Mouse (Mus musculus): Measurements from ENCODE around the gene Gm3327. TPM values are rescaled to one million over a fixed set of nuclear protein-coding genes. Genes with fewer than 3 reads are reported as not detected.
A peak's percentile ranks its signal among the peaks of the same experiment; 100 is the strongest.
"Not testable (repeated sequence)": the region's sequence is repeated elsewhere in the genome, so short reads cannot be mapped to it uniquely, and the experiment has no call there.

The Gm3327 gene
- polyA plus RNA-seq (2014; fragmentation: Nextera tagmentation; extraction: Ambion mirVana): not detected in 2 replicates

- 81% methylated on average over 3 of the region's 4 CpGs for WGBS
- H3K9ac ChIP-seq (ENCODE audit: low read depth, low read length); H3K36me3 ChIP-seq (ENCODE audit: control insufficient read depth, insufficient read depth, low read length); H3K4me1 ChIP-seq (replicated peaks; ENCODE audit: control insufficient read depth, insufficient read depth, low read length); H3K27me3 ChIP-seq (replicated peaks; ENCODE audit: control insufficient read depth, insufficient read depth, low read length); H3K4me3 ChIP-seq (ENCODE audit: low read depth, low read length); ATAC-seq (replicated peaks; ENCODE audit: low FRiP score); DNase-seq (ENCODE audit: low spot score); H3K27ac ChIP-seq (ENCODE audit: low read depth, low read length); H3K4me2 ChIP-seq; H3K9me3 ChIP-seq (ENCODE audit: control insufficient read depth, low read length): not testable (repeated sequence)
Observed at GRCm38 (mm10) chr14:44123551-44123950, at the start of gene Gm3327. Gene Gm3327, plus strand, starts transcription at chr14:44123851.

- not testable (repeated sequence) for H3K4me3 ChIP-seq (ENCODE audit: low read depth, low read length); H3K4me2 ChIP-seq; DNase-seq (ENCODE audit: low spot score); H3K9me3 ChIP-seq (ENCODE audit: control insufficient read depth, low read length); H3K36me3 ChIP-seq (ENCODE audit: control insufficient read depth, insufficient read depth, low read length); ATAC-seq (replicated peaks; ENCODE audit: low FRiP score); H3K27me3 ChIP-seq (replicated peaks; ENCODE audit: control insufficient read depth, insufficient read depth, low read length); H3K27ac ChIP-seq (ENCODE audit: low read depth, low read length); H3K4me1 ChIP-seq (replicated peaks; ENCODE audit: control insufficient read depth, insufficient read depth, low read length); H3K9ac ChIP-seq (ENCODE audit: low read depth, low read length)
- 53% methylated on average over 5 of the region's 5 CpGs for WGBS
Observed at GRCm38 (mm10) chr14:44077785-44078341, 45.8 kb upstream of the Gm3327 start.

- H3K4me1 ChIP-seq (replicated peaks; ENCODE audit: control insufficient read depth, insufficient read depth, low read length); H3K27ac ChIP-seq (ENCODE audit: low read depth, low read length); H3K4me2 ChIP-seq; H3K27me3 ChIP-seq (replicated peaks; ENCODE audit: control insufficient read depth, insufficient read depth, low read length); ATAC-seq (replicated peaks; ENCODE audit: low FRiP score); H3K9ac ChIP-seq (ENCODE audit: low read depth, low read length); H3K36me3 ChIP-seq (ENCODE audit: control insufficient read depth, insufficient read depth, low read length); DNase-seq (ENCODE audit: low spot score); H3K9me3 ChIP-seq (ENCODE audit: control insufficient read depth, low read length); H3K4me3 ChIP-seq (ENCODE audit: low read depth, low read length): not testable (repeated sequence)
- WGBS: 92% methylated on average over 1 of the region's 1 CpGs
Observed at GRCm38 (mm10) chr14:44086588-44086987, 37.1 kb upstream of the Gm3327 start.

- H3K9ac ChIP-seq (ENCODE audit: low read depth, low read length); ATAC-seq (replicated peaks; ENCODE audit: low FRiP score); H3K36me3 ChIP-seq (ENCODE audit: control insufficient read depth, insufficient read depth, low read length); H3K9me3 ChIP-seq (ENCODE audit: control insufficient read depth, low read length); H3K27ac ChIP-seq (ENCODE audit: low read depth, low read length); H3K27me3 ChIP-seq (replicated peaks; ENCODE audit: control insufficient read depth, insufficient read depth, low read length); H3K4me1 ChIP-seq (replicated peaks; ENCODE audit: control insufficient read depth, insufficient read depth, low read length); H3K4me2 ChIP-seq; DNase-seq (ENCODE audit: low spot score); H3K4me3 ChIP-seq (ENCODE audit: low read depth, low read length): not testable (repeated sequence)
- 44% methylated on average over 2 of the region's 2 CpGs for WGBS
Observed at GRCm38 (mm10) chr14:44087535-44087934, 36.1 kb upstream of the Gm3327 start.

DNA sequence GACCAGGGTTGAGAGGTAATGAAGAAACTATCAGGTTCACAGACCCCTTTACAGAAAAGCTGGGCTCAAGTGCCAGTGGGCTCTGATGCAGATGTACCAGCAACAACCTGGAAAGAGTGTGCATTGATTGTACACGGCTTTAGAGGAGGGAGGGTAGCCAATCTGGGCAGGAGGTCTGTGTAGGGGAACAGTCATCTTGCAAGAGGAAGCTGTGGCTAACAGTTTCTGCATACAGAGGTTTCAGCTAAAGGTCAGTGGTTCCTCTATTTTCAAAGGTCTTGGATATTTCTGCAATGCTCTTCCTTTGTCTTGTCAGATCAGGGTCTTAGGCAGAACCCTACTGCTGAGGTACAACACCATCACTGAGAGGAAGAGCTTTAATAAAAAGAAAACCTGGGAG, 32.1 kb upstream of the Gm3327 start:
- H3K36me3 ChIP-seq (ENCODE audit: control insufficient read depth, insufficient read depth, low read length); ATAC-seq (replicated peaks; ENCODE audit: low FRiP score); H3K27me3 ChIP-seq (replicated peaks; ENCODE audit: control insufficient read depth, insufficient read depth, low read length); H3K27ac ChIP-seq (ENCODE audit: low read depth, low read length); H3K4me3 ChIP-seq (ENCODE audit: low read depth, low read length); H3K9me3 ChIP-seq (ENCODE audit: control insufficient read depth, low read length); H3K9ac ChIP-seq (ENCODE audit: low read depth, low read length); H3K4me1 ChIP-seq (replicated peaks; ENCODE audit: control insufficient read depth, insufficient read depth, low read length); DNase-seq (ENCODE audit: low spot score); H3K4me2 ChIP-seq: not testable (repeated sequence)
- 38% methylated on average over 1 of the region's 1 CpGs for WGBS

- not testable (repeated sequence) for ATAC-seq (replicated peaks; ENCODE audit: low FRiP score); H3K36me3 ChIP-seq (ENCODE audit: control insufficient read depth, insufficient read depth, low read length); H3K4me1 ChIP-seq (replicated peaks; ENCODE audit: control insufficient read depth, insufficient read depth, low read length); H3K9ac ChIP-seq (ENCODE audit: low read depth, low read length); DNase-seq (ENCODE audit: low spot score); H3K27me3 ChIP-seq (replicated peaks; ENCODE audit: control insufficient read depth, insufficient read depth, low read length); H3K9me3 ChIP-seq (ENCODE audit: control insufficient read depth, low read length); H3K27ac ChIP-seq (ENCODE audit: low read depth, low read length); H3K4me2 ChIP-seq; H3K4me3 ChIP-seq (ENCODE audit: low read depth, low read length)
- WGBS: 46% methylated on average over 5 of the region's 5 CpGs
Observed at GRCm38 (mm10) chr14:44094445-44094844, 29.2 kb upstream of the Gm3327 start.

DNA sequence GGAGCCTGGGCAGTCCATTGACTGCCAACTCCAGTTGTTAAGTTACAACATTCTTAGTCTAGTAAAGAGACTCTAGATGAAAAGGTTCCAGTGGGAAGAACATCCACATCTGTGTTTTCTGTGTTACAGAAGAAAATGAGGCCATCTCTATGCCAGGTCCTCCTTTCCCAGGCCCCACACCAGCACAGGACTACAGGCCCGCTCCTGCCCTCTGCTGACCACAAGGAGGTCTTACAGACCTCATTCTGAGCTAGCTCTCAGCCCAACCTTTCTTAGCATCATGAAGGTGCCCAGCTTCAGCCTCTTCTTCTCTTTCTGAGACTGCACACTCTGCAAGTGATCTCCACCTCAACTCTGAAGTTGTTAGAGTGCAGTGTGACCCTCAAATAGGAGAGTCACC, 23.6 kb upstream of the Gm3327 start:
- H3K9ac ChIP-seq (ENCODE audit: low read depth, low read length); H3K27ac ChIP-seq (ENCODE audit: low read depth, low read length); DNase-seq (ENCODE audit: low spot score); H3K4me3 ChIP-seq (ENCODE audit: low read depth, low read length); H3K4me2 ChIP-seq; H3K9me3 ChIP-seq (ENCODE audit: control insufficient read depth, low read length); H3K4me1 ChIP-seq (replicated peaks; ENCODE audit: control insufficient read depth, insufficient read depth, low read length); H3K27me3 ChIP-seq (replicated peaks; ENCODE audit: control insufficient read depth, insufficient read depth, low read length); H3K36me3 ChIP-seq (ENCODE audit: control insufficient read depth, insufficient read depth, low read length): not testable (repeated sequence)
- peak; percentile 73 for ATAC-seq (replicated peaks; ENCODE audit: low FRiP score)
- WGBS: no CpG with 5 or more reads among the region's 1 CpGs

GRCm38 (mm10) chr14:44102354-44102753, 21.3 kb upstream of the Gm3327 start, which contains the start of gene Ear2:
Gene Ear2, plus strand, starts transcription at chr14:44102654.
- not testable (repeated sequence) for H3K27me3 ChIP-seq (replicated peaks; ENCODE audit: control insufficient read depth, insufficient read depth, low read length); ATAC-seq (replicated peaks; ENCODE audit: low FRiP score)

DNA sequence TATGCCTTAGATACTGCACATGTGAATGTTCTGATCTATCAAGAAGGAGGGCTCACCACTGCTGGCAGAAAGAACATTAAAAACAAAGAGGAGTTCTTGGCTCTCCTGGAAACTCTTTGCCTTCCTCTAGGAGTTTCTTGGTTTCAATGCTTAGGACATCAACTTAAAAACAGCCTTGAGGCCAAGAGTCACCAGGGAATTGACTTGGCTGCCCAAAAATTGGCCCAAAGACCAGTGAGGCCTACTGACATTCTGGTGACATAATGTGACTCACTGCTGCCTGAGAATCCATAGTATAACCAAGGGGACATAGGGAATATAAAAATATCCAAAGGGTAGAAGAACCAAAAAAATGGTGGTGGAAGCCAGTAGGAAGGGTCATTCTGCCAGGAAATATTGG, 12.7 kb upstream of the Gm3327 start:
- DNase-seq (ENCODE audit: low spot score) (no peak), ATAC-seq (replicated peaks; ENCODE audit: low FRiP score) (no peak)
- no peak overlapping the region for H3K27ac ChIP-seq (ENCODE audit: low read depth, low read length)
- H3K4me1 ChIP-seq (replicated peaks; ENCODE audit: control insufficient read depth, insufficient read depth, low read length): no peaks in the 10 kb centered on the region
- no peaks in the 10 kb centered on the region for H3K27me3 ChIP-seq (replicated peaks; ENCODE audit: control insufficient read depth, insufficient read depth, low read length)
- H3K4me2 ChIP-seq: no peak overlapping the region
- H3K4me3 ChIP-seq (ENCODE audit: low read depth, low read length): no peak overlapping the region
- H3K9ac ChIP-seq (ENCODE audit: low read depth, low read length): no peak overlapping the region
- H3K36me3 ChIP-seq (ENCODE audit: control insufficient read depth, insufficient read depth, low read length): no peaks in the 10 kb centered on the region
- H3K9me3 ChIP-seq (ENCODE audit: control insufficient read depth, low read length): no peaks in the 10 kb centered on the region

More at GRCm38 (mm10) chr14:44102354-44102753, 21.3 kb upstream of the Gm3327 start, which contains the start of gene Ear2:
- not testable (repeated sequence) for H3K36me3 ChIP-seq (ENCODE audit: control insufficient read depth, insufficient read depth, low read length); H3K4me3 ChIP-seq (ENCODE audit: low read depth, low read length); H3K9me3 ChIP-seq (ENCODE audit: control insufficient read depth, low read length); H3K9ac ChIP-seq (ENCODE audit: low read depth, low read length); DNase-seq (ENCODE audit: low spot score); H3K4me1 ChIP-seq (replicated peaks; ENCODE audit: control insufficient read depth, insufficient read depth, low read length); H3K4me2 ChIP-seq; H3K27ac ChIP-seq (ENCODE audit: low read depth, low read length)
- 72% methylated on average over 2 of the region's 2 CpGs for WGBS

All from liver, embryonic 11.5 days (tissue).